ENCODE assay signal across 9 mouse cellular contexts in the genomic region with DNA sequence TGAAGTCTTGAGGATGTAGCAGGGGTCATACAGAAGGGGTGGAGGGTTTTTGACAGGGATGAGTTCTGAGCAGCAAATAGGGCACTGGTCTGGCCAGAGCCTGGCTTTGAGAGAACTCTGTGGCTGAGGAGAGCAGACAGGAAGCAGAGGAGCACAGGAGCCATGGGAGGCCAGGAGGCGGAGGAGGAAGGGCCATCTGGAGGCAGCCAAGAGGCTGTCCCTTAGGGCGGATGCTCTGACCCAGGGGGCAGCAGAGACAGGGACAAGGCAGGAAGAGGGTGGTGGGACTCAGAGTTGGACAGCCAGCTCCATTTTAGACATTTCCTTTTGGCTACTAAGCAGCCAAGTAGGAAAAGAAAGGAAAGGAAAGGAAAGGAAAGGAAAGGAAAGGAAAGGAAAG. TPM values are rescaled to one million over a fixed set of nuclear protein-coding genes. Genes with fewer than 3 reads are reported as not detected.
A peak's percentile ranks its signal among the peaks of the same experiment; 100 is the strongest.
DNase-seq lines count a peak whose midpoint lies in the region; ATAC-seq lines count a peak whose summit lies in the region.
"Had no signal": no experiment of that assay in that cellular context is flagged by ENCODE, and none has a peak within 500 bp of the region (broad histone marks: within the 10 kb centered on the region; RNA-seq: fewer than 3 reads in every experiment).

No protein-coding gene starts in this region.

- ATAC-seq in megakaryocyte, adult 5-6 weeks (ENCODE audit: poor library complexity, severe bottlenecking): no peak
- ATAC-seq in intestine, embryonic 14.5 days (replicated peaks; ENCODE audit: low FRiP score, low TSS enrichment, low read depth): no peak
- ATAC-seq in liver, embryonic 16.5 days (ENCODE audit: low read depth): peak; percentile 12; the same call in 1 of the 2 replicates
- no peak for ATAC-seq in activated CD4-positive, CD25-positive, alpha-beta regulatory T cell, adult 4 months

- peaks cover 68% of the 10 kb centered on the region for H3K4me1 ChIP-seq in megakaryocyte, embryonic 14.5 days
- peaks cover 56% of the 10 kb centered on the region for H3K4me1 ChIP-seq in embryonic facial prominence, embryonic 10.5 days
- H3K4me1 ChIP-seq in intestine, embryonic 14.5 days (replicated peaks; ENCODE audit: control insufficient read depth, insufficient read depth, low read length): peaks cover 28% of the 10 kb centered on the region
- peaks cover 56% of the 10 kb centered on the region for H3K4me1 ChIP-seq in liver, embryonic 16.5 days (ENCODE audit: control insufficient read depth, low read depth, low read length)

- no peak overlapping the region for H3K4me2 ChIP-seq in intestine, embryonic 14.5 days (ENCODE audit: low read length)
- peak overlapping the region; percentile 87 for H3K4me2 ChIP-seq in liver, embryonic 16.5 days (ENCODE audit: low read depth, low read length)

- H3K9ac ChIP-seq in intestine, embryonic 14.5 days (ENCODE audit: low read length): no peak overlapping the region
- H3K9ac ChIP-seq in liver, embryonic 16.5 days (ENCODE audit: low read depth, low read length): peak overlapping the region; percentile 91

- no peak for DNase-seq in embryonic facial prominence, embryonic 10.5 days (ENCODE audit: low spot score)
- no peak for DNase-seq in intestine, embryonic 14.5 days (ENCODE audit: low spot score)
- no peak for DNase-seq in yolk sac, embryonic 10.5 days (ENCODE audit: low spot score)
- DNase-seq in left cerebral cortex, adult 11 months (ENCODE audit: low spot score): no peak

- H3K4me3 ChIP-seq in megakaryocyte, embryonic 14.5 days (replicated peaks): peak overlapping the region; percentile 74
- H3K4me3 ChIP-seq in embryonic facial prominence, embryonic 10.5 days: peak overlapping the region; percentile 21
- H3K4me3 ChIP-seq in intestine, embryonic 14.5 days (ENCODE audit: low read depth, low read length): no peak overlapping the region
- peak overlapping the region; percentile 72 for H3K4me3 ChIP-seq in liver, embryonic 16.5 days (ENCODE audit: low read depth, low read length)

- H3K9me3 ChIP-seq in megakaryocyte, embryonic 14.5 days: no peaks in the 10 kb centered on the region
- H3K9me3 ChIP-seq in embryonic facial prominence, embryonic 10.5 days: no peaks in the 10 kb centered on the region
- H3K9me3 ChIP-seq in intestine, embryonic 14.5 days (ENCODE audit: control insufficient read depth, low read length): no peaks in the 10 kb centered on the region
- H3K9me3 ChIP-seq in liver, embryonic 16.5 days (replicated peaks; ENCODE audit: control insufficient read depth, low read length): no peaks in the 10 kb centered on the region

- peaks cover 31% of the 10 kb centered on the region for H3K36me3 ChIP-seq in megakaryocyte, embryonic 14.5 days (replicated peaks; ENCODE audit: low read length)
- peaks cover 31% of the 10 kb centered on the region for H3K36me3 ChIP-seq in embryonic facial prominence, embryonic 10.5 days (replicated peaks)
- peaks cover 29% of the 10 kb centered on the region for H3K36me3 ChIP-seq in intestine, embryonic 14.5 days (ENCODE audit: control insufficient read depth, insufficient read depth, low read length)
- H3K36me3 ChIP-seq in liver, embryonic 16.5 days (ENCODE audit: control insufficient read depth, insufficient read depth): peaks cover 37% of the 10 kb centered on the region

- H3K27me3 ChIP-seq in megakaryocyte, embryonic 14.5 days (replicated peaks): no peaks in the 10 kb centered on the region
- H3K27me3 ChIP-seq in embryonic facial prominence, embryonic 10.5 days (replicated peaks; ENCODE audit: low read depth, poor library complexity, severe bottlenecking): no peaks in the 10 kb centered on the region
- no peaks in the 10 kb centered on the region for H3K27me3 ChIP-seq in intestine, embryonic 14.5 days (replicated peaks; ENCODE audit: control insufficient read depth, insufficient read depth, low read length)
- no peaks in the 10 kb centered on the region for H3K27me3 ChIP-seq in liver, embryonic 16.5 days (ENCODE audit: control insufficient read depth, insufficient read depth, low read depth, low read length)

- WGBS in embryonic facial prominence, embryonic 10.5 days: 46% methylated on average over 2 of the region's 2 CpGs
- WGBS in intestine, embryonic 14.5 days: 32% methylated on average over 2 of the region's 2 CpGs
- WGBS in liver, embryonic 16.5 days (ENCODE audit: insufficient replicate concordance): 17% methylated on average over 2 of the region's 2 CpGs

- H3K27ac ChIP-seq in embryonic facial prominence, embryonic 10.5 days (replicated peaks): peak overlapping the region; percentile 70
- H3K27ac ChIP-seq in intestine, embryonic 14.5 days (ENCODE audit: low read depth): 0 out of 2 replicates have a peak overlapping the region, but pooled peaks have one; percentile 10
- H3K27ac ChIP-seq in liver, embryonic 16.5 days (ENCODE audit: low read length): peak overlapping the region; percentile 98

RNA-seq across cellular contexts. Expression of gene Alad, which starts 3.6 kb away (rescaled TPM):
- polyA plus RNA-seq in megakaryocyte, embryonic 14.5 days (2012; ENCODE audit: insufficient read depth, low replicate concordance): 28.3 and 75.7 TPM in 2 replicates
- total RNA-seq in megakaryocyte, adult 5-6 weeks (2015): 12.5 and 16.9 TPM in 2 replicates
- 5.1 and 9.2 TPM in 2 replicates for total RNA-seq in megakaryocyte, adult 5-6 weeks (2017)
- 106 and 114 TPM in 2 replicates for polyA plus RNA-seq in embryonic facial prominence, embryonic 10.5 days (2016; fragmentation: Nextera tagmentation; extraction: Ambion mirVana)
- 146 and 153 TPM in 2 replicates for polyA plus RNA-seq in intestine, embryonic 14.5 days (2014; fragmentation: Nextera tagmentation; extraction: Ambion mirVana)
- polyA plus RNA-seq in liver, embryonic 16.5 days (2015; fragmentation: Nextera tagmentation; extraction: Ambion mirVana): 516 and 530 TPM in 2 replicates
- 10 to 100 TPM; 68.8 to 82.3 TPM for polyA plus RNA-seq in activated CD4-positive, CD25-positive, alpha-beta regulatory T cell, adult 4 months (2017; shearing (Covaris generic))

RNA-seq across cellular contexts. Expression of gene Pole3, which starts 8.8 kb away (rescaled TPM):
- 4.7 and 21.6 TPM in 2 replicates for polyA plus RNA-seq in megakaryocyte, embryonic 14.5 days (2012; ENCODE audit: insufficient read depth, low replicate concordance)
- total RNA-seq in megakaryocyte, adult 5-6 weeks (2015): 22.8 and 22.9 TPM in 2 replicates
- 28.6 and 38.4 TPM in 2 replicates for total RNA-seq in megakaryocyte, adult 5-6 weeks (2017)
- polyA plus RNA-seq in embryonic facial prominence, embryonic 10.5 days (2016; fragmentation: Nextera tagmentation; extraction: Ambion mirVana): 117 and 120 TPM in 2 replicates
- polyA plus RNA-seq in intestine, embryonic 14.5 days (2014; fragmentation: Nextera tagmentation; extraction: Ambion mirVana): 75.3 and 85.9 TPM in 2 replicates
- polyA plus RNA-seq in liver, embryonic 16.5 days (2015; fragmentation: Nextera tagmentation; extraction: Ambion mirVana): 44.8 and 48.9 TPM in 2 replicates
- polyA plus RNA-seq in activated CD4-positive, CD25-positive, alpha-beta regulatory T cell, adult 4 months (2017; shearing (Covaris generic)): 10 to 100 TPM; 31.6 to 33.3 TPM

RNA-seq across cellular contexts. Expression of gene 4933430I17Rik, which starts 9.1 kb away (rescaled TPM):
- polyA plus RNA-seq in megakaryocyte, embryonic 14.5 days (2012; ENCODE audit: insufficient read depth, low replicate concordance): not detected in 2 replicates
- total RNA-seq in megakaryocyte, adult 5-6 weeks (2015): 0.31 TPM in 1 of 2 replicates, not detected in the other
- total RNA-seq in megakaryocyte, adult 5-6 weeks (2017): 0.26 TPM in 1 of 2 replicates, not detected in the other
- polyA plus RNA-seq in embryonic facial prominence, embryonic 10.5 days (2016; fragmentation: Nextera tagmentation; extraction: Ambion mirVana): 1.1 and 1.3 TPM in 2 replicates
- 0.26 and 0.65 TPM in 2 replicates for polyA plus RNA-seq in intestine, embryonic 14.5 days (2014; fragmentation: Nextera tagmentation; extraction: Ambion mirVana)
- polyA plus RNA-seq in liver, embryonic 16.5 days (2015; fragmentation: Nextera tagmentation; extraction: Ambion mirVana): 0.06 TPM in 2 replicates
- under 1 TPM; 0.25 to 0.62 TPM for polyA plus RNA-seq in activated CD4-positive, CD25-positive, alpha-beta regulatory T cell, adult 4 months (2017; shearing (Covaris generic))
- total RNA-seq: gastrocnemius, postnatal 36 days had no signal

RNA-seq across cellular contexts. Expression of gene Hdhd3, which starts 12.8 kb away (rescaled TPM):
- polyA plus RNA-seq in megakaryocyte, embryonic 14.5 days (2012; ENCODE audit: insufficient read depth, low replicate concordance): 1.5 TPM in 1 of 2 replicates, not detected in the other
- 0.14 TPM in 1 of 2 replicates, not detected in the other for total RNA-seq in megakaryocyte, adult 5-6 weeks (2015)
- total RNA-seq in megakaryocyte, adult 5-6 weeks (2017): not detected in 2 replicates
- polyA plus RNA-seq in embryonic facial prominence, embryonic 10.5 days (2016; fragmentation: Nextera tagmentation; extraction: Ambion mirVana): 11.0 and 13.2 TPM in 2 replicates
- polyA plus RNA-seq in intestine, embryonic 14.5 days (2014; fragmentation: Nextera tagmentation; extraction: Ambion mirVana): 29.4 and 32.4 TPM in 2 replicates
- polyA plus RNA-seq in liver, embryonic 16.5 days (2015; fragmentation: Nextera tagmentation; extraction: Ambion mirVana): 9.0 and 9.5 TPM in 2 replicates
- 1 to 10 TPM; 1.1 to 2.4 TPM for polyA plus RNA-seq in activated CD4-positive, CD25-positive, alpha-beta regulatory T cell, adult 4 months (2017; shearing (Covaris generic))

RNA-seq across cellular contexts. Expression of gene Bspry, which starts 36.2 kb away (rescaled TPM):
- polyA plus RNA-seq in megakaryocyte, embryonic 14.5 days (2012; ENCODE audit: insufficient read depth, low replicate concordance): not detected in 2 replicates
- total RNA-seq in megakaryocyte, adult 5-6 weeks (2015): 0.57 TPM in 1 of 2 replicates, not detected in the other
- total RNA-seq in megakaryocyte, adult 5-6 weeks (2017): 0.08 and 0.18 TPM in 2 replicates
- 1.8 and 2.6 TPM in 2 replicates for polyA plus RNA-seq in embryonic facial prominence, embryonic 10.5 days (2016; fragmentation: Nextera tagmentation; extraction: Ambion mirVana)
- polyA plus RNA-seq in intestine, embryonic 14.5 days (2014; fragmentation: Nextera tagmentation; extraction: Ambion mirVana): 39.3 and 43.8 TPM in 2 replicates
- polyA plus RNA-seq in liver, embryonic 16.5 days (2015; fragmentation: Nextera tagmentation; extraction: Ambion mirVana): 0.15 and 0.27 TPM in 2 replicates
- 1 to 10 TPM; 1.0 to 2.1 TPM for polyA plus RNA-seq in activated CD4-positive, CD25-positive, alpha-beta regulatory T cell, adult 4 months (2017; shearing (Covaris generic))

Comparison
In these comparisons a context has a peak if more than half of its experiments do, and no peak if none do; other contexts are left out.
1. H3K27ac ChIP-seq: peak in every context shown above with its lines; median percentile 98 in liver, embryonic 16.5 days; 70 in embryonic facial prominence, embryonic 10.5 days; 10 in intestine, embryonic 14.5 days.